Mouse (Mus musculus): ENCODE data around the gene Zfp108. TPM values are rescaled to one million over a fixed set of nuclear protein-coding genes. Genes with fewer than 3 reads are reported as not detected.
"Not testable (repeated sequence)": the region's sequence is repeated elsewhere in the genome, so short reads cannot be mapped to it uniquely, and the experiment has no call there.

Zfp108 gene
- polyA plus RNA-seq, 1 experiment = 0.38 TPM

DNA sequence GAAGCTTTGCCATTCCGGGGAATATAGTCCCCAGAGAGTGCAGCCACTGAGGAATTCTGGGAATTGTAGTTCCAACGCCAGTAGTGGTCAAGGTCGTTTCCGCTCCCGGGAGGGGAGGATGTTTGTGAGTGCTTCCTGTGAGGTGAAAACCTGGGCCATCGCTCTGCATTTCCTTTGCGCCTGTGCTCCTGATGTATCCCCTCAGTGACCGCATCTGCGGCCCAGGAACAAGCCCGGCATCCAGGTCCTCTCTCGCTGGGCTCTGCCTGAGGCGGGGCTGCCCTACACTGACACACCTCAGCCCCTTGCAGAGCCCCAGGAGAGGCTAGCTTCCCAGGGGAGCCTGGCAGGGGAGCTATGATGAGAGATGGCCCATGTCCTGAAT lies 15.7 kb downstream of the Zfp108 start, which contains the start of gene Zfp93:
TSS of gene Zfp93 (plus strand) at position 133 of the 385 bp plus-strand sequence.
- no peak within 1 kb of the TSS for H3ac ChIP-seq (ENCODE audit: control insufficient read depth, insufficient read length)
- peak; percentile 60 for TF ChIP-seq POLR2AphosphoS2 (IDR thresholded peaks at IDR 0.05; ENCODE audit: insufficient read length, low read depth)
- peak; percentile 61 for TF ChIP-seq POLR2A (IDR thresholded peaks at IDR 0.05; ENCODE audit: insufficient read length, low read depth)
- TF ChIP-seq MYOG (IDR thresholded peaks at IDR 0.05; ENCODE audit: control insufficient read depth in 1 of 3, insufficient read depth in 1 of 3, insufficient read length in 2 of 3, low read depth in 2 of 3) = no peak
- no peak for TF ChIP-seq MAX (IDR thresholded peaks at IDR 0.05; ENCODE audit: low read depth)
- no peak for TF ChIP-seq CEBPB (IDR thresholded peaks at IDR 0.05; ENCODE audit: insufficient read depth, poor library complexity, severe bottlenecking)
- H3K4me2 ChIP-seq (ENCODE audit: low read depth) = peak within 1 kb of the TSS; percentile 71
- peak within 1 kb of the TSS; percentile 37 for H3K4me3 ChIP-seq
- no peaks in the 10 kb centered on the region for H3K79me2 ChIP-seq (ENCODE audit: control insufficient read depth, insufficient read depth)
- no peaks in the 10 kb centered on the region for H3K36me3 ChIP-seq (ENCODE audit: control insufficient read depth, insufficient read depth)
- H3K27me3 ChIP-seq (ENCODE audit: control insufficient read depth, insufficient read depth, insufficient read length) = no peaks in the 10 kb centered on the region

GRCm38 (mm10) chr7:24271191-24271590 lies 16.6 kb downstream of the Zfp108 start:
- no peaks in the 10 kb centered on the region for H3K79me2 ChIP-seq (ENCODE audit: control insufficient read depth, insufficient read depth)
- H3K4me3 ChIP-seq = no peak overlapping the region
- H3K4me2 ChIP-seq (ENCODE audit: low read depth) = no peak overlapping the region
- H3ac ChIP-seq (ENCODE audit: control insufficient read depth, insufficient read length) = no peak overlapping the region
- no peaks in the 10 kb centered on the region for H3K36me3 ChIP-seq (ENCODE audit: control insufficient read depth, insufficient read depth)
- no peaks in the 10 kb centered on the region for H3K27me3 ChIP-seq (ENCODE audit: control insufficient read depth, insufficient read depth, insufficient read length)
- TF ChIP-seq TCF12 (IDR thresholded peaks at IDR 0.05; ENCODE audit: insufficient read depth, poor library complexity, severe bottlenecking) (no peak), POLR2AphosphoS2 (IDR thresholded peaks at IDR 0.05; ENCODE audit: insufficient read length, low read depth) (no peak), MYOG (IDR thresholded peaks at IDR 0.05; ENCODE audit: control insufficient read depth in 1 of 3, insufficient read depth in 1 of 3, insufficient read length in 2 of 3, low read depth in 2 of 3) (no peak), E2F4 (IDR thresholded peaks at IDR 0.05; ENCODE audit: insufficient read depth) (no peak), REST (IDR thresholded peaks at IDR 0.05; ENCODE audit: insufficient read depth, insufficient read length) (no peak), USF1 (IDR thresholded peaks at IDR 0.05; ENCODE audit: low read depth) (no peak)

DNA sequence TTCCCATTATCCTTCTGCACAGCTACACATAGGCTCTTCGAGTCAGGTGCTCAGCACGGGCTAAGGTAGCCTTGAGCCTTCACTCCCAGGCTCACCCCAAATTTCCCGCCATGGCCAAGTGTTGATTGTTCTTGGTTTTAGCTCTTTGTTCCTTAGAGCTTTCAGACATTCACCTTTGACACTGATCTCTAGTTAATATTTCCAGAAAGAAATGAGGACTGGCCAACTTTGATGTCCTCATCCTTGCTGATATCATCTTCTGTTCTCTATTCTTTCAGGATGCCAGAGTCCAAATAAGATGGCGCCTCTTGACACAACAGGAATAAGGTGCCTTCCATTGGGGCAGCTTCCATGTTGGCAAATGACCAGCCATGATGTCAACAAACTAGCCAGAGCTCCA lies 19.9 kb downstream of the Zfp108 start:
- no peak overlapping the region for H3K4me3 ChIP-seq
- TF ChIP-seq SRF (IDR thresholded peaks at IDR 0.05; ENCODE audit: control insufficient read depth, insufficient read length, low read depth) = no peak
- no peak for TF ChIP-seq POLR2A (IDR thresholded peaks at IDR 0.05; ENCODE audit: insufficient read length, low read depth)
- TF ChIP-seq TCF3 (IDR thresholded peaks at IDR 0.05; ENCODE audit: insufficient read length, low read depth) = no peak
- no peak for TF ChIP-seq REST (IDR thresholded peaks at IDR 0.05; ENCODE audit: insufficient read depth, insufficient read length)
- no peak for TF ChIP-seq MAX (IDR thresholded peaks at IDR 0.05; ENCODE audit: low read depth)
- no peak for TF ChIP-seq POLR2AphosphoS2 (IDR thresholded peaks at IDR 0.05; ENCODE audit: insufficient read length, low read depth)
- no peak for TF ChIP-seq E2F4 (IDR thresholded peaks at IDR 0.05; ENCODE audit: insufficient read depth)
- no peak for TF ChIP-seq TCF12 (IDR thresholded peaks at IDR 0.05; ENCODE audit: insufficient read depth, poor library complexity, severe bottlenecking)
- no peak for TF ChIP-seq CEBPB (IDR thresholded peaks at IDR 0.05; ENCODE audit: insufficient read depth, poor library complexity, severe bottlenecking)
- TF ChIP-seq USF1 (IDR thresholded peaks at IDR 0.05; ENCODE audit: low read depth) = no peak
- no peak for TF ChIP-seq MYOG (IDR thresholded peaks at IDR 0.05; ENCODE audit: control insufficient read depth in 1 of 3, insufficient read depth in 1 of 3, insufficient read length in 2 of 3, low read depth in 2 of 3)
- TF ChIP-seq MYOD1 (IDR thresholded peaks at IDR 0.05; ENCODE audit: control insufficient read depth in 1 of 3, insufficient read length in 2 of 3, low read depth in 2 of 3) = no peak
- no peak overlapping the region for H3ac ChIP-seq (ENCODE audit: control insufficient read depth, insufficient read length)
- H3K27me3 ChIP-seq (ENCODE audit: control insufficient read depth, insufficient read depth, insufficient read length) = no peaks in the 10 kb centered on the region
- H3K4me2 ChIP-seq (ENCODE audit: low read depth) = no peak overlapping the region
- H3K36me3 ChIP-seq (ENCODE audit: control insufficient read depth, insufficient read depth) = no peaks in the 10 kb centered on the region
- H3K79me2 ChIP-seq (ENCODE audit: control insufficient read depth, insufficient read depth) = no peaks in the 10 kb centered on the region

DNA sequence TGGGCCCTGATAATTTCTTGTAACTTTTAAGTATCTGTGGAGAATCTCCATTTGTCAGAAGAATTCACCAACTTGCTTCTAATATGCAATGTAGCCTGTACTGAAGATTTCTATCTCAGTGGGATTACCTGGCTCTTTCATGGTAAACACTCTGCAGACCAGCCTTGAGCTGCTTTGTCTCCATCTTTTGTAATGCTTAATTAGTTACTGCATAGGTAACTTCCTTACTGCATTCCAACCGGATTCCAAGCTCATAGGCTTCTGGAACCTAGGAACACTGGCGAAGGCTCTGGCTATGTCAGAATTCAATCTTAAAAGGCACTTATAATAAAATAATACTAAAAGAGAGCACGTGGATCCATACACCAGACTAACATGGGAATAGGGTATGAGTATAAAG lies 24.2 kb downstream of the Zfp108 start:
- H3K36me3 ChIP-seq (ENCODE audit: control insufficient read depth, insufficient read depth); H3K79me2 ChIP-seq (ENCODE audit: control insufficient read depth, insufficient read depth); H3K27me3 ChIP-seq (ENCODE audit: control insufficient read depth, insufficient read depth, insufficient read length); H3K4me2 ChIP-seq (ENCODE audit: low read depth); H3K4me3 ChIP-seq; H3ac ChIP-seq (ENCODE audit: control insufficient read depth, insufficient read length): not testable (repeated sequence)

DNA sequence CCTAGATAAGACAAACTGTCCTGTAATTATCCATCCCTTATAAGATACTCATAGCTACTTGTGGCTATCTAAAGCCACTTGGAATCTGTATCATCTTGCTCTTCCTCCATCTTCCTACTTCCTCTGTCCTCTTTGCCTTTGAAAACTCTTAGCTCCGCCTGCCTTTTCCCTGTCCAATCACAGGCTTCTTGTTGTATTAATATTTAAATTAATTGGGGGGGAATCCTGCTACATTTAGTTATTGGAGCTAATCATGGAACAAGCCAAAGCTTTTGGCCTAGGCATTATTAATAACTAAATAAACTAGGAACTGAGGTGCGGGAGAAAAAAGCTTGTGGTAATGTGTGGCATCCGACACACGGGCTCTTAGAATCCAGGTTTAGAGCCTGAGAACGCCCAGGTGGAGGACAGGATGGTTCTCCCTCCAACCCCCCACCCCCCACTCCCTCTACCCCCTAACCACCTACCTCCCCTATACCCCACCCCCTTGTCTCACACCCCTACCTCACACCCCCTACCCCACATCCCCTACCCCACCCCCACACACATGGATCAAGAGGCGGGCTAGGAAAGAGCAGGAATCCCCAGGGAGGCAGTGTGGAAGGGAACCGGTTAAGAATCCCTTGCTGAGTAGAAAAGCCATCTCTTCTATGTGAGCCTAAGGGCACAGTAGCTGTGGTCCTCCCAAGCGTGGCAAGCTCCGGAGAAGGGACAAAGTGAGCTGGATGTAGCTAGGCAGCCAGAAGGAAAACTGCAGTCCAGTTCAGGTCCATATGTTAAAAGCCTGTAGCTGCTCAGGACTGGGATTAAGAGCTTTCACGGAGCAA lies 25.6 kb downstream of the Zfp108 start:
- no peak for TF ChIP-seq USF1 (IDR thresholded peaks at IDR 0.05; ENCODE audit: low read depth)
- TF ChIP-seq POLR2AphosphoS2 (IDR thresholded peaks at IDR 0.05; ENCODE audit: insufficient read length, low read depth) = no peak
- no peak for TF ChIP-seq POLR2A (IDR thresholded peaks at IDR 0.05; ENCODE audit: insufficient read length, low read depth)
- no peak for TF ChIP-seq TCF12 (IDR thresholded peaks at IDR 0.05; ENCODE audit: insufficient read depth, poor library complexity, severe bottlenecking)
- TF ChIP-seq E2F4 (IDR thresholded peaks at IDR 0.05; ENCODE audit: insufficient read depth) = no peak
- TF ChIP-seq REST (IDR thresholded peaks at IDR 0.05; ENCODE audit: insufficient read depth, insufficient read length) = no peak
- TF ChIP-seq MYOG (IDR thresholded peaks at IDR 0.05; ENCODE audit: control insufficient read depth in 1 of 3, insufficient read depth in 1 of 3, insufficient read length in 2 of 3, low read depth in 2 of 3) = no peak
- TF ChIP-seq MYOD1 (IDR thresholded peaks at IDR 0.05; ENCODE audit: control insufficient read depth in 1 of 3, insufficient read length in 2 of 3, low read depth in 2 of 3) = no peak
- no peak for TF ChIP-seq MAX (IDR thresholded peaks at IDR 0.05; ENCODE audit: low read depth)
- TF ChIP-seq CEBPB (IDR thresholded peaks at IDR 0.05; ENCODE audit: insufficient read depth, poor library complexity, severe bottlenecking) = no peak
- TF ChIP-seq TCF3 (IDR thresholded peaks at IDR 0.05; ENCODE audit: insufficient read length, low read depth) = no peak
- no peak for TF ChIP-seq SRF (IDR thresholded peaks at IDR 0.05; ENCODE audit: control insufficient read depth, insufficient read length, low read depth)
- no peaks in the 10 kb centered on the region for H3K36me3 ChIP-seq (ENCODE audit: control insufficient read depth, insufficient read depth)
- H3K4me2 ChIP-seq (ENCODE audit: low read depth) = no peak overlapping the region
- H3K79me2 ChIP-seq (ENCODE audit: control insufficient read depth, insufficient read depth) = no peaks in the 10 kb centered on the region
- H3K4me3 ChIP-seq = no peak overlapping the region
- H3ac ChIP-seq (ENCODE audit: control insufficient read depth, insufficient read length) = no peak overlapping the region
- H3K27me3 ChIP-seq (ENCODE audit: control insufficient read depth, insufficient read depth, insufficient read length) = peaks cover 5% of the 10 kb centered on the region
